Mouse (Mus musculus): Measurements from ENCODE around the gene Vps13a.

DNA sequence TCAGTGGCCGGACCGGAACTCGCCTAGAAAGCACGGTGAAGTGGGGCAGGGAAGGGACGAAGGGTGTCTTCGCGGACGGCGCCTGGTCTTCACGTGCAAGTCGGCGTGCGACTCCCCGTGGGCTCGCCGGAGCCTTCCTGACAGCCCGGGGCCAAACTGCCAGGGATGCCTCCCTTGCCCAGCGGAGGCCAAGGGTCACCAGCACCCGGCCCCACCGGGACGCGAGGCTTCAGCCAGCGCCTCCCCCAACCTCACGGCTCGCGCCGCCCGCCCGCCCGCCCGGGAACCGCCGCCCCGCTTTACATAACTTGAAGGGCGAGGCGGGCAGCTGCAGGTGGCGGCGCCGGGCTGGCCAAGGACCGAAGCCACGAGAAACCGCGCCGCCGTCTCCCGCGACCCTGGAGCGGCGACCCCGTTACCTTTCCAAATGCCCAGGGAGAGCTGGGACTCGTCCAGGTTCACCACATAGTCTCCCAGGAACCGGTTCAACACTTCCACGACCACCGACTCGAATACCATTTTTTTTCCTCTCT lies 416 bp downstream of the Vps13a start:
- no peak for TF ChIP-seq CTCF (IDR thresholded peaks at IDR 0.05; ENCODE audit: insufficient read depth, low read length)
- no peak for TF ChIP-seq POLR2A (IDR thresholded peaks at IDR 0.05; ENCODE audit: borderline replicate concordance, extremely low read depth, low read depth, low read length)
